Mouse (Mus musculus) cerebellum, adult 9-10 months (tissue): ENCODE data around the gene Gna12.

Source experiments
- DNase-seq: peaks from one replicate; pipeline ENCODE4 v3.0.0; 2022

The Gna12 gene

DNA sequence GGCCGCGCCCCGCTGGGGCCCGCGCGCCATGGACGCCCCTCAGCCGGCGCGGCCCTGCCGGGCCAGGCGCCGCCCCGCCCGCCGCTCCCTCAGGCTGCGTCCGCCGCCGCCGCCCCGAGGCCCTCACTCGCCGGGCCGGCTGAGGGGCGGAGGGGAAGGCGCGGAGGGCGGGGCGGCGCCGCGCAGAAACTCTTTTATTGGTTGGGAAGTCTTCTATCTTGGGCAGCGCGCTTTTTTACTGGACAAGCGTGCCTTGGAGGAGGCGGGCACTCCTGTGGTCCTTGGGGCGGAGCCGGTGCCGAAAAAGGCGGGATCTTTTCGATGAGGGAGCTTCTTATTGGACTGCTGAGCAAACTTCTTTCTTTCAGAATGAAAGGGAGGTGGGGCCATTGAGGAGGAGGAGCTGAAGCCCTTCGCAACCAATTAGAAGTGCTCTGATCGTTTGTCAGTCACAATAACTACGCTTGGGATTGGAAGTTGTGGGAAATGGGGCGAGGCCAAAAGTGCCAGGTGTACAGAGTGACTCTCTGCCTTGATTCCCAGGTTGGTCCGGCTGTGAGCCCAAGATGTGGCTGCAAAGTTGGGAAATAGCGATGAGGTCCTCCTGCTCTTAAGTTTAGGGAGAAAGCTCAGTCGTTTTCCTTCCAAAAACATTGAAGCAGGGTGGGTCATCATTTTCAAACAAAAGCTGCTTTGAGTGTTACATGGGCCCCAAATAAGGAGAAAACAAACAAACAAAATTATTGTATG, at the start of gene Gna12:
TSS of gene Gna12 (minus strand) at position 118 of the 750 bp plus-strand sequence.
- DNase-seq, result peak; percentile 99

- no peak for DNase-seq
Observed at GRCm38 (mm10) chr5:140878644-140879043, 48.4 kb upstream of the Gna12 start.

- DNase-seq, result no peak
Observed at GRCm38 (mm10) chr5:140873736-140874307, 43.6 kb upstream of the Gna12 start.

- no peak for DNase-seq
Observed at GRCm38 (mm10) chr5:140873039-140873551, 42.9 kb upstream of the Gna12 start.

- no peak for DNase-seq
Observed at GRCm38 (mm10) chr5:140872532-140873038, 42.4 kb upstream of the Gna12 start.

- no peak for DNase-seq
Observed at GRCm38 (mm10) chr5:140871241-140871640, 41.0 kb upstream of the Gna12 start.

- peak; percentile 26 for DNase-seq
Observed at GRCm38 (mm10) chr5:140869034-140869433, 38.8 kb upstream of the Gna12 start.

GRCm38 (mm10) chr5:140859730-140860129, 29.5 kb upstream of the Gna12 start:
- no peak for DNase-seq

DNA sequence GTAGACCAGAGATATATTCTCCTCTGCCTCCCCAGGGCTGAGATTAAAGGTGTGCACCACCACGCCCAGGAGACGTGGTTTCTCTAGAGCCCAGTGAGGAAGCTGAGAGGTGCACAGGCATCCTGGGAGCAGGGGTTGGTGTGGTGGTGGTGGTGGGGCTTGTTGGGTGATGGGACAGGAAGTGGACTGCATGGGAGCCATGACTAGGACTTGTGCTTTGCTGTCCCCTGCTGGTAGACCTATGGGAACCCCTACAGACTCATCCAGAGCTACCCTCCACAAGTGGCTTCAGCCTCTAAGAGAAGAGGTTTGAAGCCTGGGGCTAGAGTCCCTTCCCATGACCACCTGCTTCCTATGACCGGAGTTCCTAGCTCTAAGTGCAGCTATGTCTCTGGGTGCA, 28.1 kb upstream of the Gna12 start:
- DNase-seq, result no peak

DNA sequence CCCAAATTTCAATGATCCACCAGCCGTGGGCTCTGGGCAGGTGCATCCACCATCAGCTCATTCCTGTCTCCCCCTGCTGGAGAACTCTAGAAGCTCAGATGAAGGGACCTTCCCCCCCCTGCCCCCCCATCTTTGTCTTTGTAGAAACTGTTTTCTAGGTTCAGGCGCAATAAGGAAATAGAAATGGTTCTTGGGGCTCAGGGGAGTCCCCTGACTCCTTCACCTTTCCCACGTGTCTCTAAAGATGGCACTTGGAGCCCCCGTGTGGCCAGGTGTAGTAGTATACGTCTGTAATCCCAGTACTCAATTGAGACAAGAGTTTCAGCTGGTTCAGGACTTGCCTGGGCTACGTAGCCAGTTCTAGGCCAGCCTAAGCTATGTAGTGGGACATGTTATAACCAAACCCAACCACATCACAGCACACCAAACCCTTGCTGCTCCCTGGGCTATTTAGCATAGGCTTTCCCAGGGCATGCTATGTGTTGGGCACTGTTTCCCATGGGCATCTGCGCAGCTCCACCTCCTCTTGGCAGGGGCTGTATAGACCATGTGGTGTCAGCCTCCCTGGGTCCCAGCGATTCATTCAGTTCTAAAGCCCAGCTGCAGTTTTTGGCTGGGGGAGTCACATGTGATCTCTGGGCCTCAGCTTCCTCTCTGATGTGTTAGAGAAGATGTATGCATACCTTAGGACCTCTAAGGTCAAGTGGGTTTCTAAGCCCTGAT, 27.4 kb upstream of the Gna12 start:
- no peak for DNase-seq

GRCm38 (mm10) chr5:140855909-140856530, 25.8 kb upstream of the Gna12 start:
- no peak for DNase-seq

DNA sequence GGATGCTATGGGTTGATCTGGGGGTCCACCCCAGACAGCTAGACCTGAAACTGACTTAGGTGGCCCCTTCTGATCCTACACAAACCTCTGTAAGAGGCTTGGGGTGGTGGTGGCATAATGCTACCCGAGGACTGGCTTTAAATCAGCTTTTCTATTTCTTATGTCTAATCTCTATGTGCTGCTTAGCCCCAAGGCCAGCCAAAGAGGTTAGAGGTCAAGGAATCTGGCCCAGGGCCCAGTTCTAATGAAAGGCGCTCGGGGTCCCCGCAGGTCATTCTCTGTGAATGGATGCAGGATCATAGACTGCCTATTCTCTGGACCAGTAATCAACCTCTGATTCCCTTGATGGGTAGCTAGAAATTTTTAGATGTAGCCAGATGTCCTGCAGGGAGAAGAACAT, 24.5 kb upstream of the Gna12 start:
- no peak for DNase-seq

DNA sequence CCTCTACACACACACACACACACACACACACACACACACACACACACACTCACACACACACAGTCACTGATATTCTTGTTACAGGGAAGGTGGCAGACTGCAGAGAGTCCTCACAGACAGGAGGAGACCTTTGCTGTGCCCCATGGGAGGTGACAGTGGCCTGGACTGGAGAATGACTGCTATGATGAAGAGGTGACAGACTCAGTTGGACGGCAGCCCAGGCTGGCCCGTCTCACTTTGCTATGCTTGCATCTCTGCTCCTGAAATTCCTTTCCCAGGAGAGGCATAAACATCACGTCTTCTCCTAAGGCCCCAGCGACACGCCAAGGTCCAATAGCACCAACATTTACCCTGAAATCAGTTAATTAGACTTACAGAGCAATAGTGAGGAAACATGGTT, 23.5 kb upstream of the Gna12 start:
- no peak for DNase-seq

GRCm38 (mm10) chr5:140852435-140852996, 22.3 kb upstream of the Gna12 start:
- DNase-seq, result no peak

GRCm38 (mm10) chr5:140847300-140847729, 17.1 kb upstream of the Gna12 start:
- DNase-seq, result peak; percentile 50

GRCm38 (mm10) chr5:140841942-140842341, 11.7 kb upstream of the Gna12 start:
- no peak for DNase-seq

GRCm38 (mm10) chr5:140831064-140831431, 817 bp upstream of the Gna12 start:
- DNase-seq, result no peak

DNA sequence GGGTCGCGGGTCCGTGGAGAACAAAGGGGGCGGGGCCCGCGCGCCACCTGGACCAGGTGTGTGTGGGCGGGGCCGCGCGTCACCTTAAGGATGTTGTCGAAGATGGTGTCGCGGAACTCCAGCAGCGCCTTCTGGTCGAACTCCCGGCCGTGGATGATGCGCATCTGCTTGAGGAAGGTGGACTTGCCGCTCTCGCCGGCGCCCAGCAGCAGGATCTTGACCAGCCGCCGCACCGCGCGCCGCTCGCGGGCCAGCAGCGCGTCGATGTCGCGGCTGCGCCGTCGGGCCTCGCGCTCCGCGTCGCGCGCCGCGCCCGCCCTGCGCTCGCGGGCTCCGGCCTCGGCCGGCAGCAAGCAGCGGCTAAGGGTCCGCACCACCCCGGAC, 328 bp downstream of the Gna12 start:
- DNase-seq, result peak; percentile 66

- DNase-seq, result peak; percentile 36
Observed at GRCm38 (mm10) chr5:140829081-140829910, 935 bp downstream of the Gna12 start.

GRCm38 (mm10) chr5:140828363-140828762, 1.9 kb downstream of the Gna12 start:
- DNase-seq, result no peak

DNA sequence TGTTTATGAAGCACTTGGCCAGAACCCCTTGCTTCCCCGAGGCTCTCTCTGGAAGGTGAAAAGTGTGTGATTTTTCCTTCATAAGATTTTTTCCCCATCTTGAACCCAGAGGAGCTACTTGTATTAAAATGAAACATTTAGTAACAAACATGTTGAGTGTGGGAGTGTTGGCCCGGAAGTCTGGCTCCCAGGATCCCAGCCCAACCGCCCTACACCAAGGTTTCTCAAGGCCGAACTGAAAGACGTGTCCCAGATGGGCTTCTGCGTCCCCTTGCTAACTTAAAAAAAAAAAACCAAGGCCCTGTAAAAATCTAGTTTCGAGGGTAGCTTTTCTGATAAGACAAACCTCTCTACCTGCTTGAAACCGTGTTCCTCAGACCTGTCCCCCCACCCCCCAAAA, 2.3 kb downstream of the Gna12 start:
- no peak for DNase-seq

DNA sequence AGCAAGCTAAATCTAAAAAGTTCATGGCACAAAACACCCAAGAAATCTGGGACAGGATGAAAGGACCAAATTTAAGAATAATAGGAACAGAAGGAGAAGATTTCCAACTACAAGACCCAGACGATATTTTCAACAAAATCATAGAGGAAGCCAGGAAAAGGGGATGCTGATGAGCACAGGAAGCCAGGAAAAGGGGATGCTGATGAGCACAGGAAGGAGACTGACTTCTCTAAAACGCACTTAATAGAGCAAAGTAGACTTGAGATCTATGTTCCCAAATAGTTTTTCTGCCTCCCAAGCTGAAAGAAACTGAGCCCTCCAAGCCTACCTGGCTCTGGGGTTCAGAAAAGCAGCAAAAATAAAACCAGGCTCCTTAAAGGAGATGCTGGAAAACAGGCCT, 2.8 kb downstream of the Gna12 start:
- no peak for DNase-seq
